Mouse (Mus musculus): ENCODE measurements at regions not wholly inside any gene's neighbourhood (a gene's known extent, or its start where the extent isn't known, plus 50 kb on each side); places are given as distances from the start of the nearest gene placed in this dataset.
"Not testable (repeated sequence)": the region's sequence is repeated elsewhere in the genome, so short reads cannot be mapped to it uniquely, and the experiment has no call there.

DNA sequence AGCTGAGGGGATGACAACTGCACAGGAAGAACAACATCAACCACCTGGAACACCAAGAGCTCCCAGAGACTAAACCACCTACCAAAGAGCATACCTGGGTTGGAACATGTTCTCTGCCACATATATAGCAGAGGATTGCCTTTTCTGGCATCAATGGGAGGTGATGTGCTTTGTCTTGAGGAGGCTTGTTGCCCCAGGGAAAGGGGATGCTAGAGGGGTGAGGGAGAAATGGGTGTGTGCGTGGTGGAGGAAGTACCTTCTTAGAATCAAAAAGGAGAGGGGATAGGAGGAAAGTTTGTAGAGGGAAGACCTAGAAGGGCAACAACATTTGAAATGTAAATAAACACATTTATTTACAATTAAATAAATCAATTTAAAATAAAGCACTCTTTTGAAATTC, 358.5 kb upstream of the Pfkp start:
- DNase-seq (ENCODE audit: low spot score in 2 of 2), result no peak

DNA sequence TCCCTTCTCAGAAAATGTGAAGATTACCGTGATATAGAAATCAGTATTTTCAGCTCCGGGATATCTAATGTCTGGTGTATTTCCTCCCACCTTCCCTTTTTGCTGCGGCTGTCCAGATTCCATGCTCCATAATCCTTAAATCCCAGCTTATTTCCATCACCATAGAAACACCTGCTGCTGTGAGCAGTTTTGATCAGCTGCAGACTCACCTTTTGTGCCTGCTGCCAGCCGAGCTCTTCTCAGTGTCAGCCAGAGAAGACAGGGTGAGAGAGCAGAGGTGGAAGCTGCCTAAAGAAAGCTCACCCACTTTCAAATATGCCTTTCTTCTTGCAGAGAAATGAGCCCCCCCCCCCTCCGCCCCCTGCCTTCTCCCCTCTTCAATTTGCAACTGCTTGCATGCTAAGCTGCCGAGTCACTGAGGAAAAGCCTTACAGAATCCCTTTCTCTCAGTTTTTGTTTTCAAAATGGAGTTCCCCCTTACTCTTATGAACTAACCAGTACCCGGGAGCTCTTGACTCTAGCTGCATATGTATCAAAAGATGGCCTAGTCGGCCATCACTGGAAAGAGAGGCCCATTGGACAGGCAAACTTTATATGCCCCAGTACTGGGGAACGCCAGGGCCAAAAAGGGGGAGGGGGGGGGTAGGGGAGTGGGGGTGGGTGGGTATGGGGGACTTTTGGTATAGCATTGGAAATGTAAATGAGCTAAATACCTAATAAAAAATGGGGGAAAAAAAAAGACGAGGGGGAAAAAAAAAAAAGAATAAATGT, 350.1 kb upstream of the Pfkp start:
- DNase-seq (ENCODE audit: low spot score in 2 of 2), result peak; percentile 2 to 5

DNA sequence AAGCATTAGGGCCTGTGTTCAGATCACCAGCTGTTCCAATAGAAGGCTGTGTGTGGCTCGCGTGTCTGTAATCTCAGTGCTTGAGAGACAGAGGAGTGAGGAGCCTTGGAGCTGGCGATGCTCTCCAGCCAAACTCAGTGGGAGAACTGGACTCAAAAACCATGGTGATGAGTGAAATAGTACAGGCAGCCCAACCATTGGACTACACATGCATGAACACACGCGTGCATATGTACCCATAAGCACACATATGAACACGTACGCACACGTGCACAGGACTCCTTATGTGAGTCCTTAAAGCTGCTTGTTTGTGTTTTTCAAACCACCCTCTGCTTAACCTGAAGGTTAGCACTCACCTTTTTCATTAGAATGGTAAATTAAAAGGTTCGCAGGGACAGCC, 349.5 kb upstream of the Pfkp start:
- no peak for DNase-seq (ENCODE audit: low spot score in 2 of 2)

DNA sequence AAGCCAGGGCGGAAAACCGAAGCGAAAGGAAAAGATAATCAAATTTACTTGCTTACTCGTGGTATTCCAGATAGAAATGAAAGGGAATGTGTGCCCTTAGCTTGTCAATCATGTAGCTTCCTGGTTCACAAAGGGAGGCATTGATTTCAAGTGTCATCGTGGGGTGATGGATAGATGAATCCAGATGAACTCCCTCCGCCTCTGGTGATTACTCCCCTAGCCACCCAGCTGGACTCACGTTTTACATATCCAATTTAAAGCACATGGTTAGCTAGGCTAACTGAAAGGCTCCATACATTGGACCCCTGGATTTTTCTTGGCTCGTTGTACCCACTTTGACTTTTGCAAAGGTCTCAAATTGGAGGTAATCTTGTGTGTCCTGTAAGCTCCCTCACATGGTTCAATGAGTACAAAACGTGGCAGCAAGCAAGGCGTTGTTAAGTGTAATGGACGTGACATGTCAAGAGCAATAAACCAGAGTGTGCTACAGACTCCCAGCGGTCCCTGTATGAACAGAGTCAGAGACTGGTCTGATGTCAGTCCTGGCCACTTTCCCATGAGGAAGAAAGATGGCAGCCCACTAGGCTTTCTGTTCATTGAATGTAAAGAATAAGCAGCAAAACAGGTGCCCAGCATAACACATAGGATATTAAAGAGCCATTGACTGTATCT, 343.9 kb upstream of the Pfkp start:
- no peak for DNase-seq (ENCODE audit: low spot score in 2 of 2)

DNA sequence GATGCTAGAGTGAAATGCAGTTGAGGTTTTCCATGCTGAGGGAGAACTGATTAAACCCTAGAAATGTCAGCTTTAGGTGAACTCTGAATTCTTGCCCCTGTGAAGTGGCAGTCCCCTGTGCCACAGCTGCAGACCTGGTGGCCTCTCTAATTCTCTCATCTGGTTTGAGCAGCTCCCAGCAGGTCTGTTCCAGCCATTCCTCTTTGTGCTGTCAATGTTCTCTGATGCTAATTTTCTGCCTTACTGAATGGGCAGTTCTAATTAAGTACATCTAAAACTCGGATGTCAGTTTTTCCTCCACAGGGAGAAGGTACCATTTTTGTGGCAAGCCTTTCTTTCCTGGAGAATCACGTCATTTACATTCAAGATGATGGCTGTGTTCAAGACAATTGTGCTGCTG, 343.1 kb upstream of the Pfkp start:
- no peak for DNase-seq (ENCODE audit: low spot score in 2 of 2)

DNA sequence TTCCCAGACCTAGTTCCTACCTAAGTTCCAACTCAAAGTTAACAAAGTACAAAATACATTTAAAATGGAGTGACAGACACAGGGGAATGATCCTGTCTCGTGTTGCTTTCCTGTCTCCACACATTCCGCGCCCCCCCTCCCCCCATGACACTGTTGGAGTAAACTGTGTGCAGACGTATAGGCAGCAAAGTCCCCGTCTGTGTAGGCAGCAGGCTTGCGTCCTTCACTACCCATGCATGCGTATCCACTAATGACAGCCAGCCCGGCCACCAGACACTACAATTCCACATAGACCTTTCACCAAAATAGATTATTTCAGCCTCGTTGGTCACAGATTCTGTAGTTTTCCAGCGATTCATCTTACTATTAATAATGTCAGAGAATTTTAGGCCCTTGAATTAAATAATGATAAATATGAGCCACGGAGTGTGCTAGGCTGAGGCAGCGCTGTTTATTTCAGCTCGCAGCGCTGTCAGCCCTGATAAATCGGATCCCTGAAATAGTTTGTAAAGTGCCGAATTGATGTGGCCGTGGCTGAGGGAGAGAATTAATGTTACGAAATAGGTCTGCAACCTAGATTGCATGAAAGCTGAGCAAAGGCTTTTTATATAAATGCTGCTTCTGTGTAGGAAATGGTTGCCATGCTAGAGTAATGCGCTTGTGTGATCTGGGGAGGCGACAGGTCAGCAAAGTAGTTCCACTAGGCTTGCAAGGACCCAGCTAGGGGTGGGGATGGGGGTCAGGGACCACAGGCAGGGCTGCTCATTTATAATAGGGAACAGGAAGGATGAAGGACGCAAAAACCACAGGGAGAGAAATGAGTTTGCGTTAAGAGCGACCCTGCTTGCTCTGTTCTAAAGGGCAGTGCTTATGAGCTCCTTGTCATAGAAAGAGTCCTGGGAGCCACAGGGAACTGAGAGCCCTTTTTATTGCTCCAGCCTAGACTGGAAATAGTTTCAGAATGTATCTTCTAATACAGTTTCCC, 336.7 kb upstream of the Pfkp start:
- DNase-seq (ENCODE audit: low spot score in 2 of 2), result no peak

DNA sequence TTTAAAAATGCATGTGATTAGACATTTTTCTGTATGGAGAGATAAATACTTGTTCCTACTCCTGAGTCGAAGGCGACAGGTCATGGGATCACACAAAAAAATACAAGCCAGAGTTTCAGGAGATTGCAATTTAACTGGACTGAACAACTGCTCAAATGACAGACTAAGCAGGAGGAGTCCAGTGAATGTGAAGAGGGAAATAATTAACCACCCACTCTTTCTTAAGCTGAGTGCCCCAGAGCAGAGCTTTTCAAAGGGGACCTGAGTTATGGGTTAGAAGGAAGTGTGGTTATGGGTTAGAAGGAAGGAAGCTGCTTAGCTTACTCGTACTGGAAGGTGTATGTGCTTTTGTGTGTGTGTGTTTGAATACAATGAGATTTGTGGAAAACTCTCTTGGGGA, 307.1 kb upstream of the Pfkp start:
- DNase-seq (ENCODE audit: low spot score in 2 of 2), result no peak

DNA sequence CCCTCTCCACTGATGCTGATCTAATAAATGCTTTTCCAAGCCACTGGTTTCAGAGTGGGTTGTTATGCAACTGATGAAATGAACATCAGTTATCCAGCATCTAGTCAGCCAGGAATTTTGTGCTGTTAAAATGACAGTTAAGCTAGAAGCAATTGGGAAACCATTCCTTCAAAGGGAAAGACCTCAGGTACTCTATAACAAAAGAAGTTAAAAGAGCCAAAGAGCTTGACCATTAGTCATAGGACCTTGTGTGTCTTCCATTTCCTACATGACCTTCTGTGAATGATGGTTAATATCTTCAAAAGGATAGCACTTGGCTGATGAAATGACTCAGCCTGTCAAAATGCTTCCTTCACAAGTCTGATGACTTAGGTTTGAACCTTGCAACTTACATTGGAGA, 275.6 kb upstream of the Pfkp start:
- no peak for DNase-seq (ENCODE audit: low spot score in 2 of 2)

DNA sequence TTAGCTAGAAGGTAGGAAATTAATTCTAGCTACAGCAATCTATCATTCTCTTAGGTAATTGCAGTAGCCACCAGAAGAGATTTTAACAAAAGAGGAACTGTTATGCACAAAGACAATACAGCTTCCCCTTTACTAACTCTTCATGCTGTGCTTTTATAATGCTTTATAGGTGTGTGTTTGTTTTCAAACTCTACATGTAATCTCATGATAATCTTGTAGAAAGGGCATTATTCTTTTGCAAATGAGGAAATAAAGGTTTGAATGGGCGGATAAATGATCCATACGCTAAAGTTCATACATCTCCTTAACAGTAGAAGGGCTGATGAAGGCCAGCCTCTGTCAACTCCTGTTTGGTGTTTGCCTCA, 273.8 kb upstream of the Pfkp start:
- no peak for DNase-seq (ENCODE audit: low spot score in 2 of 2)

DNA sequence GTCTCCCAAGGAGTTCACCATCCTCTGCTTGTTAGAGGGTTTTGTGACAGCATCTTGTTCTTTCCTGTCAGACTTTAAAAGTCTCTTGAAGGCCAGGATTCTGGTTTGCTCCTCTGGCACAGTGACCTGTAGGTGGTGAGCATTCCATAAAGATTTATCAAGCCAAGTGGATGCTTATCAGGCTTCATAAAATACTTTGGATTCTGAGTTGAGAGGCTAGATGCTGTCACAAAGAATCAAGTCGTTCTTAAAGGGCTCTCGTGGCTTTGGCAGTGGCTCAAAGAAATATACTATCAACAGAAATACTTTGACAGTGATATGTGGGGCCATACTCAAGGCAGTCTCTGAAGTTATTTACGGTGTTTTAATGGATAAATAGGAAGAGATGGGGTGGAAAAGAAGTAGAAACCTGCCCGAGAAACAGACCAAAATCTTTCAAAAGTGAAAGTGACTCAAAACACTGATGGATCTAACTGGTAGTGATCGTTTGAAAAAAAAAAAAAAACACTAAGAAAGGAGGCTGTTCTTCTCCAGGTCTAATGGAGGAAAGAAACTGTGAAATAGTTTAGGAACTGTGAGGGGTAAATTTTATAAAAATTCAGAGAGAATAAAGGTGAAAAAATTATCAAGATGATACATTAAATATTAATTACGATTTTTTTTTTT, 273.2 kb upstream of the Pfkp start:
- no peak for DNase-seq (ENCODE audit: low spot score in 2 of 2)

DNA sequence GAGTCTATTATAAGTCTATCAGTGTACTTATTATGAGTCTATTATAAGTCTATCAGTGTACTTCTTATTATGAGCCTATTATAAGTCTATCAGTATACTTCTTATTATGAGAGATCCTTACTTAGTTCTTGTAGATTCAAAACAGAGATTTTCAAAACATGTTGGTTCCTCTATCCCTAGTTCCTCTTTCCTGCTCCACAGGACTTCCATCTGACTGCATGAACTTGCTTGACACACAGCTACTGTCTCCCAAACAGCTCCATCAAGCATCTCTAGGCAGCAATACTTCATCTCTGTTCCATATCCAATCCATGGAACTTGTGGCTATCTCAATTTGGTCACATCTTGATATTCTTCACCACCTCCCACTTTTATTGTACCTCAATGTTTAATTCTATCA, 257.4 kb upstream of the Pfkp start:
- DNase-seq (ENCODE audit: low spot score in 2 of 2), result no peak

DNA sequence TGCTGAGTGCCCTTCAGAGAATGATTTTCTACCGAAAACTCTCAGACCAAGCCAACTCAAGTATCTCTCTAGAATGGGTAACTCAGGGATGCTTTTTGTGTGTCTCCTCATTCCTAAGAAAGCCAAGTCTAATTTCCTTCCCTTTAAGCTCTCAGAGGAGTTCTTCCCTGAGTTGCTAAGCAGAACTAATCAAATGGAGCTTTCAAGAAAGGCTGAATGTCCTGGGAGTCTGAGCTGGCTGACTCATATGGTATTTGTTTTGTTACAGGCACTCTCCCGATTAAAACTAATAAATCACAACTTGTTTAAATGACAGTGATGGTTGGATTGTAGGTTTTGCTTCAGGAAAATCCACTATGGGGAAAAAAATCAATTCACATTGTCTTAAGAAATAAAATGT, 253.1 kb upstream of the Pfkp start:
- no peak for DNase-seq (ENCODE audit: low spot score in 2 of 2)

DNA sequence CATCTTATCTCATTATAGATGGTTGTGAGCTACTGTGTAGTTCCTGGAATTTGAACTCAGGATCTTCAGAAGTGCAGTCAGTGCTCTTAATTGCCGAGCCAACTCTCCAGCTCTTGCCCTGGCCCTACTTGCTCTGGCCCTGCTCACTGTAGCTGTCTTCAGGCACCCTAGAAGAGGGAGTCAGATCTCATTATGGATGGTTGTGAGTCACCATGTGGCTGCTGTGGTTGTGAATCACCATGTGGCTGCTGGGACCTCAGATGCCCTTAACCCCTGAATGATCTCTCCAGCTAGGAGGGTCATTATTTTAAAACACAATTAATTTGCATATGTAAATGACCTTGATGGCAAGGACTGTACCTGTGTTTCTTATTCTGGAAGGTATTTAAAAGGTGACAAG, 249.1 kb upstream of the Pfkp start:
- DNase-seq (ENCODE audit: low spot score in 2 of 2), result no peak

DNA sequence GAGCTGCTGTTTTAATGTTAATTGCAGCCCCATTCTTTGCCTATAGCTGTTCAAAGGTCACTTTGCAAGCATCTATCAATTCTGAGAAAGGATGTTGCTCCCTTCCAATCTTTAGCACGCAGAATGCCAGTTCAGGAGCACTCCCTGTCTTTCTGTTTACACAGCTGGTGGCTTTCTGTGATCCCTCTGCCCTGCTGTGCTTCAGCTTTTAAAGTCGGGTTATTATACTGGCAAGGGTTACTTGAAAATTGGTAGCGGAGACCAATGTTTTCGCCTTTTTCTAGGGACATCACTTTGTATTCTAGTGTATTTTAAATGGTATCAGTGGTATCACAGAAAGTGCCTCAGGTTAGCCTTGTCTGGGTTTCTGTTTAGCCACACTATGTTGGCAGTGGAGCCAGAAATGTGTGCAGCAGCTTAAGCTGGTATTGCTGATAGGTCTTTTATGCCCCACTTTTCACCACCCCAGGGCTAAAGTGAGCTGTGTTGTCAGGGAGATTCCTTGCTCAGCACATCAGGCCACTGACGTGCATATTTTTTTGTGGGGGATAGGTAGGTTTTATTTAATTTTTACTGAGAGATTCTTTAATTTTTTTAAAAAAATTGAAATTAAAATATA, 243.0 kb upstream of the Pfkp start:
- no peak for DNase-seq (ENCODE audit: low spot score in 2 of 2)

DNA sequence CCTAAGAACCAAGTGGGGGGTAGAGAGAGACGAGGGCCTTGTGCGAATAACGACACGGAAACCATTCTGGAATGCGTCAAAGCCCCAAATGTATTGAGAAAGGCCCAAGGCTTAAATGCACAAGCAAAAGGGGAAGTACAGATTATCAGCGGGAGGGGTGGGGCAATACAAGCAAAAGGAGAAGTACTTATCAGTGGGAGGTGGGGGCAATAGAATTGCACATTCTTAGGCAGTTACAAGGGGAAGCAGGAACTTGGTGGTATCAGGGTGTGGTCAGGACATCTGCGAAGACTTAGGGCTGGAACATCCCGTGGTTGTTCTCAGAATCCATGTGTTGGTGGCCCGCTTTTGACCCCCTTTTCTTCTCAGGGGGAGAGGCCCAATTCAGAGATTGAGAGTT, 240.9 kb upstream of the Pfkp start:
- DNase-seq (ENCODE audit: low spot score in 2 of 2), result not testable (repeated sequence)

DNA sequence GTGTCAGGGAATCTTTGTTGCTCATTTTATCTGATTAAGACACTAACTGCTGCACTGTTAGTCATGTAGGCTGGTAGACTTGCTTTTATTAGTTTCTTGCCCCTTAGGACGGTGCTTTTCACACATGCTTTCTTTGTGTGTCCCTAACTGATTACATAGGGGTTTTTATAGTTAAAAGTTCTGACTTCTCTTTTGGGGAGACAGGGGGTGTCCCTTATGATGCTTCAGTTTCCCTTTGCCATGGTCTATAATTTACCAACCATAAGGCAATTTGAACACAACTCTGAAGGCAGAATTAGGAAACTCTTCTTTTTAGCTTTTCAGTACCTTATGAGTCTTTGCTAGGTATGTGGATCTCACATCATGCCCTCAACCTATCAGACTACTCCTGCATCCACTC, 239.8 kb upstream of the Pfkp start:
- DNase-seq (ENCODE audit: low spot score in 2 of 2), result no peak

DNA sequence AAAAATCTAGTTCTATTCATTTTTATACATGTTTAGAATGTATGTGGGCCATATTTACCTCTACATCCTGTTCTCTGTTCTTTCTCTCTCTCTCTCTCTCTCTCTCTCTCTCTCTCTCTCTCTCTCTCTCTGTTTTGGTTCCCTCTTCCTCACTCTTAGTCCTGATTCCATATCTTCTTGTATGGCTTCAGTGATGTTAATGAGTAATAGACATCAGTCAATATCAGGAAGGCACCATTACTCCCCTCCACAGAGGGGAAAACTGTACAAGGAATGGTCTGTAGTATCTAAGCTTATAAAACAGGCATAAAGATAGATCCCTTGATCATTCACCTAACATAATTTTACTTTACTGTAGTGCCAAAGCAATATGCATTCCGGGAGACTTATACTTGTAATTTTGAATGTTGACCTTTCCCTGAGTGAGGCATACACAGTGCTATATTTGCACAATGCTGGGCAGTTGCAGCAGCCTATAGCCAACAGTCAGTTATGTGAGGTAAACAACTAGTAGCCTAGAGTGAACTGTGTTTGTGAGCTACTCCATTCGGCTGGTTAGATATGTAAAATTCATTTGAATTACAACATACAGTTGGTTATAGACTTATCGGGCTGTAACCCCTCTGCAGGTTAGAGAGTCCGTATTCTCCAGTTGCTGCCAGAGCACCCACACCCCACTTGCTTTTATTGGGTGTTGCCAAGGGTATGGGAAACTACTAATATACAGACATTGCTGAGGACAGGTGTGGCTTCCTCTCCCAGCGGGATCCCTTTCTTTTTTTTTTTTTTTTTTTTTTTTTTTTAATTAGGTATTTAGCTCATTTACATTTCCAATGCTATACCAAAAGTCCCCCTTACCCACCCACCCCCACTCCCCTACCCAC, 228.7 kb upstream of the Pfkp start:
- no peak for DNase-seq (ENCODE audit: low spot score in 2 of 2)

DNA sequence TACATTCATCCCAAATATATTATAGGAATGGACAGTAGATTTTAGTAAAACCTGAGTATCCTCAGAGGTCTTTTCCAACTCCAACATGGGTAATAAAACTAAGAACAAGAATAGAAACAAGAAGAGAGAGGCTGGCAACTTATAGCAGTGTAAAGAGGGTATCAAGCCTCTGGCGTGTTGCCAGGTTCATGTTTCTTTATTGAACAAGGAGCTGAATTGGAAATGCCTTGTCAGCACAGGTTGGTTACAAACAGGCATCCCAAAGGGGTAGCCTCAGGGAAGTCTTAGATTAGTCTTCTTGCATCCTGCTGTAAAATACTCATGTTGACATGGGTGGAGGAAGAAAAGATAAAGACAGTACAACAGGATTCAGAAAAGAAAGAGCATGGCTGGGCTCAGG, 213.6 kb upstream of the Pfkp start:
- no peak for DNase-seq (ENCODE audit: low spot score in 2 of 2)

DNA sequence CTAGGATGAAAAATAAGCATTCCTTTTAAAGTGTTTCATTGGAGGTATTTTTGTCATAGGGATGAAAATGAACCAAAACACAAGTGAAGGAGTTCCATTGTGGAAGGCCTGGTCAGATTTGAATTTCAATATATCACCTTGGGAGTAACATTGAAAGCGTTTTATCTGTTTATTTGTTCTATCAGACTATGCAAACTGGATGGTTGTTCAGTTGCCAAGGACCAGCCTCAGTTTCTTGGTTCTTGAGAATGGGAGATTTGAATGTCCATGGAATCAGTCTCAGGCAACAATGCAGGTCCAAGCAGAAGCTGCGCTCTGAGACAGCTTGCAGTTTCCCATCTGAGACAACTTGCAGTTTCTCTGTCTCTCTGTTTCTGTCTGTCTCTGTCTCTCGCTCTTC, 211.0 kb upstream of the Pfkp start:
- DNase-seq (ENCODE audit: low spot score in 2 of 2), result no peak

Measured in right cerebral cortex, adult 2 months (tissue).